Mouse (Mus musculus): ENCODE results near the gene Ubap1l. TPM values are rescaled to one million over a fixed set of nuclear protein-coding genes. Genes with fewer than 3 reads are reported as not detected.

The Ubap1l gene
- polyA plus RNA-seq, 2 experiments: 0.62 TPM; not detected in 1

- H3K27ac ChIP-seq (replicated peaks; ENCODE audit: low read depth, low read length): no peak overlapping the region
- DNase-seq (ENCODE audit: low spot score) (no peak), ATAC-seq (ENCODE audit: low FRiP score, low read depth) (no peak)
- H3K4me3 ChIP-seq (replicated peaks; ENCODE audit: low read length): no peak overlapping the region
- H3K9ac ChIP-seq (ENCODE audit: low read depth, low read length, severe bottlenecking): no peak overlapping the region
- H3K27me3 ChIP-seq (ENCODE audit: control insufficient read depth, insufficient read depth, low read length): no peaks in the 10 kb centered on the region
- TF ChIP-seq POLR2A (IDR thresholded peaks at IDR 0.05; ENCODE audit: borderline replicate concordance, extremely low read depth, insufficient read depth, insufficient read length): no peak
- H3K4me1 ChIP-seq (ENCODE audit: control insufficient read depth, insufficient read depth, low read length): no peaks in the 10 kb centered on the region
- H3K9me3 ChIP-seq (ENCODE audit: control insufficient read depth, low read length): no peaks in the 10 kb centered on the region
- no peaks in the 10 kb centered on the region; the same call in 1 of the 2 replicates for H3K36me3 ChIP-seq (ENCODE audit: control insufficient read depth, insufficient read depth, low read length)
- no peak overlapping the region for H3K4me2 ChIP-seq (replicated peaks; ENCODE audit: low read depth, low read length, severe bottlenecking)
- WGBS: 50% methylated on average over 5 of the region's 5 CpGs
These were observed 13.8 kb downstream of the Ubap1l start for GRCm38 (mm10) chr9:65374468-65375162.

DNA sequence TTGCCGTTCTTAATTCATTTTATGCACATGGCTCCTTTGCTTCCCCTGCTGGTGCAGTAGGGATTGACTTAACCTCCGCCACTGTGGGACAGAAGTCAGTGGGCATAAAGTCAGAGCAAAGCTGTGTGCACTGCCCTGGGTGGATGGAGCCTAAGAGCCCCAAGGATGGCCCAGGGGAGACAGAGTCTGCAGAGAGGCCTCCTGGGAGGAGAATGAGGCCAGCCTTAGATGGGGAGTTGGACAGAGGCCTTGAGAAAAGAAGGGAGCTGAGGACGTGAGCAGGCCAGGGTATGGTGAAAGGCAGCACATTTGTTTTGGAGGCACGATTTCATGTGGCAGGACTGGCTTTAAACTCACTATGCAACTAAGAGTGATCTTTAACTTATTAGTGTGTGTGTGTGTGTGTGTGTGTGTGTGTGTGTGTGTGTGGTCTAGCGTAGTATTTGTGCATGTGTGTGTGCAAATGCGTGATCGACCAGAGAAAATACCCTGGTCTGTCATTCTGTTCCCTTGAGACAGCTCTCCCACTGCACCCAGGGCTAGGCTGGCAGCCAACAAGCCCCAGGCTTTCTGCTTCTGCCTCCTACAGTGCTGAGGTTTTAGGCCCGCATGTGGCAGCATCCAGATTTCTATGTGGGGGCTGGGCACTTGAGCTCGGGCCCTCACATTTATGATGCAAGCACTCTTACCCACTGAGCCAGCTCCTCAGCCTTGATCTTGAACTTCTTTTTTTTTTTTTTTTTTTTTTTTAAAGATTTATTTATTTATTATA, 14.5 kb downstream of the Ubap1l start:
- Histone ChIP-seq H3K9me3 (ENCODE audit: control insufficient read depth, low read length) (no peaks in the 10 kb centered on the region), H3K4me1 (ENCODE audit: control insufficient read depth, insufficient read depth, low read length) (no peaks in the 10 kb centered on the region), H3K27ac (replicated peaks; ENCODE audit: low read depth, low read length) (no peak overlapping the region), H3K36me3 (ENCODE audit: control insufficient read depth, insufficient read depth, low read length) (no peaks in the 10 kb centered on the region; the same call in 1 of the 2 replicates), H3K4me3 (replicated peaks; ENCODE audit: low read length) (no peak overlapping the region), H3K27me3 (ENCODE audit: control insufficient read depth, insufficient read depth, low read length) (no peaks in the 10 kb centered on the region), H3K4me2 (replicated peaks; ENCODE audit: low read depth, low read length, severe bottlenecking) (no peak overlapping the region), H3K9ac (ENCODE audit: low read depth, low read length, severe bottlenecking) (no peak overlapping the region)
- WGBS: 70% methylated on average over 9 of the region's 9 CpGs
- no peak for DNase-seq (ENCODE audit: low spot score)
- ATAC-seq (ENCODE audit: low FRiP score, low read depth): no peak
- TF ChIP-seq POLR2A (IDR thresholded peaks at IDR 0.05; ENCODE audit: borderline replicate concordance, extremely low read depth, insufficient read depth, insufficient read length): no peak

- no peak for TF ChIP-seq POLR2A (IDR thresholded peaks at IDR 0.05; ENCODE audit: borderline replicate concordance, extremely low read depth, insufficient read depth, insufficient read length)
- DNase-seq (ENCODE audit: low spot score) (no peak), ATAC-seq (ENCODE audit: low FRiP score, low read depth) (no peak)
- Histone ChIP-seq H3K4me1 (ENCODE audit: control insufficient read depth, insufficient read depth, low read length) (no peaks in the 10 kb centered on the region), H3K9me3 (ENCODE audit: control insufficient read depth, low read length) (no peaks in the 10 kb centered on the region), H3K36me3 (ENCODE audit: control insufficient read depth, insufficient read depth, low read length) (no peaks in the 10 kb centered on the region), H3K4me2 (replicated peaks; ENCODE audit: low read depth, low read length, severe bottlenecking) (no peak overlapping the region), H3K9ac (ENCODE audit: low read depth, low read length, severe bottlenecking) (no peak overlapping the region), H3K4me3 (replicated peaks; ENCODE audit: low read length) (no peak overlapping the region), H3K27me3 (ENCODE audit: control insufficient read depth, insufficient read depth, low read length) (no peaks in the 10 kb centered on the region), H3K27ac (replicated peaks; ENCODE audit: low read depth, low read length) (no peak overlapping the region)
- 73% methylated on average over 4 of the region's 4 CpGs for WGBS
These were observed 20.3 kb downstream of the Ubap1l start for GRCm38 (mm10) chr9:65381017-65381590.

DNA sequence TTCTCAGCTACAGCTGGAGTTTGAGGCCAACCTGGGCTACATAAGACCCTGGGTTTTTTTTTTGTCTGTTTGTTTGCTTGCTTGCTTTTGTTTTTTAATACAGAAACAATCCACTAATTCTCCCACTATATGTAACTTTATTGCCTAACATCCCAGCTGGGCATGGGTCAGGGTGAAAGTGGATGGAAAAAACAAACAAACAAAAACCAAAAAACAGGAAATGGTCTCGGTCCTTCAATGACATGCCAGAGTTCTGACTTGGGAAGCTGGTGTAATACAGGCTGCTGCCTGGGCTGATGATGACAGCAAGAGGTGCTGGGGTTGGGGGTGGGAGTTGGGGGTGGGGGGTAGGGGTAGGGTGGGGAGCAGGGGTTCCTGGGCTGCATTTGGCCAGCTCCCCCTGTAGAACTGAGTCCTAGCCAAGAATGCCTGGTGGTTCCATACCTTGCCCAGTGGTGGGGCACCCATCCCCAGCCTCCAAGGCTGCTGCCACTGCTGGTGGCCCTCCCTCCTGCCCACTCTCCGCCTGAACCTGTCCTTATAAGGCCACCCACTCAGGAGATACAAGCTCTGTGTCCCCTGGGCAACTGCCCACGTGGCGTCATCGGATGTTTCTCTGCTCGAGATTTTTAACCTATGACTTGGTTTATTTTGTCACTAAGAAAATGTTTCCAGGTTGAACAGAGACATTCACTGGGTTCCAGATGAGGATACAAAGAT, 21.4 kb downstream of the Ubap1l start:
- WGBS: 67% methylated on average over 6 of the region's 6 CpGs

DNA sequence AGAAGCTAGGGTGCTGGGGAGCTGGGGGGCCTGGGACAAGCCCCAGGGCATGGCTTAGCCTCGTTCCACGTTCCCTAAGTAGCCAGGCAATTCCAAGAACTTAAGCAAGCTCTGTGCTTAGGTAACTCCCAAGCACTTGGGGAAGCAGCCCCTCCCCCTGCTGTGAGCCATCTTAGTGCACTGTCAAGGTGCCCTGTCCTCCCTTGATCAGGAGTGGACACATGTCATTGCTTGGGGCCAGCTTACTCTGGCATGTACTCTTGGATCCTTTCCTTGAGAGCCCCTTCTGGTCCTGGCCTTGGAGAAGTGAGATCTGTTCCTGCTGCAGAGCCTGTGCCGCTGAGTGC, 21.9 kb downstream of the Ubap1l start:
- no peak for ATAC-seq (ENCODE audit: low FRiP score, low read depth)
- no peaks in the 10 kb centered on the region for H3K4me1 ChIP-seq (ENCODE audit: control insufficient read depth, insufficient read depth, low read length)
- H3K9me3 ChIP-seq (ENCODE audit: control insufficient read depth, low read length): no peaks in the 10 kb centered on the region
- H3K9ac ChIP-seq (ENCODE audit: low read depth, low read length, severe bottlenecking): no peak overlapping the region
- no peak overlapping the region for H3K27ac ChIP-seq (replicated peaks; ENCODE audit: low read depth, low read length)
- no peak for DNase-seq (ENCODE audit: low spot score)
- no peak overlapping the region for H3K4me2 ChIP-seq (replicated peaks; ENCODE audit: low read depth, low read length, severe bottlenecking)
- no peaks in the 10 kb centered on the region for H3K27me3 ChIP-seq (ENCODE audit: control insufficient read depth, insufficient read depth, low read length)
- no peak for TF ChIP-seq POLR2A (IDR thresholded peaks at IDR 0.05; ENCODE audit: borderline replicate concordance, extremely low read depth, insufficient read depth, insufficient read length)
- WGBS: 40% methylated on average over 3 of the region's 3 CpGs
- H3K4me3 ChIP-seq (replicated peaks; ENCODE audit: low read length): no peak overlapping the region
- H3K36me3 ChIP-seq (ENCODE audit: control insufficient read depth, insufficient read depth, low read length): no peaks in the 10 kb centered on the region

More for the DNA sequence above, 21.4 kb downstream of the Ubap1l start:
- H3K9ac ChIP-seq (ENCODE audit: low read depth, low read length, severe bottlenecking): no peak overlapping the region
- H3K9me3 ChIP-seq (ENCODE audit: control insufficient read depth, low read length): no peaks in the 10 kb centered on the region
- H3K4me3 ChIP-seq (replicated peaks; ENCODE audit: low read length): no peak overlapping the region
- no peaks in the 10 kb centered on the region for H3K4me1 ChIP-seq (ENCODE audit: control insufficient read depth, insufficient read depth, low read length)
- TF ChIP-seq POLR2A (IDR thresholded peaks at IDR 0.05; ENCODE audit: borderline replicate concordance, extremely low read depth, insufficient read depth, insufficient read length): no peak
- no peak overlapping the region for H3K27ac ChIP-seq (replicated peaks; ENCODE audit: low read depth, low read length)
- DNase-seq (ENCODE audit: low spot score): no peak
- ATAC-seq (ENCODE audit: low FRiP score, low read depth): no peak
- no peaks in the 10 kb centered on the region for H3K36me3 ChIP-seq (ENCODE audit: control insufficient read depth, insufficient read depth, low read length)
- no peak overlapping the region for H3K4me2 ChIP-seq (replicated peaks; ENCODE audit: low read depth, low read length, severe bottlenecking)
- no peaks in the 10 kb centered on the region for H3K27me3 ChIP-seq (ENCODE audit: control insufficient read depth, insufficient read depth, low read length)
